Comparison of ENCODE assay signal across 7 mouse cellular contexts in genomic region chr6:3397182-3397906, GRCm38 (mm10). TPM values are rescaled to one million over a fixed set of nuclear protein-coding genes. Genes with fewer than 3 reads are reported as not detected.
DNase-seq lines count a peak whose midpoint lies in the region; ATAC-seq and TF ChIP-seq lines count a peak whose summit lies in the region.
"Not testable (repeated sequence)": the region's sequence is repeated elsewhere in the genome, so short reads cannot be mapped to it uniquely, and the experiment has no call there.

No protein-coding gene starts in this region.

- peak; percentile 51 for ATAC-seq in Patski
- peak; percentile 63 for ATAC-seq in granulocyte monocyte progenitor cell, adult 5-6 weeks (replicated peaks; ENCODE audit: poor library complexity, severe bottlenecking)
- peak; percentile 34 to 54; a peak in 3 of 4 replicates for ATAC-seq in hematopoietic stem cell, adult 5-6 weeks (replicated peaks in 1 of 2; ENCODE audit: insufficient read depth in 1 of 2, low FRiP score in 2 of 2, low TSS enrichment in 1 of 2, low read depth in 1 of 2, poor library complexity in 2 of 2, severe bottlenecking in 2 of 2)
- ATAC-seq in lung, postnatal 0 days: not testable (repeated sequence)

- not testable (repeated sequence) for TF ChIP-seq EP300 in lung, postnatal 0 days (IDR thresholded peaks at IDR 0.05)

- not testable (repeated sequence) for DNase-seq in Patski (ENCODE audit: low read depth, low spot score); lung, postnatal 0 days (ENCODE audit: low spot score)
- peak; percentile 56 for DNase-seq in kidney, adult 2 months
- peak; percentile 65 for DNase-seq in liver, adult 2 months (ENCODE audit: extremely low read depth, low read depth, low spot score)
- DNase-seq in natural killer cell, adult 2 months (ENCODE audit: low spot score in 2 of 2): peak; percentile 36 to 46

- WGBS in kidney, adult 2 months: 26% methylated on average over 5 of the region's 7 CpGs
- WGBS in liver, adult 2 months: 61% methylated on average over 6 of the region's 7 CpGs
- WGBS in lung, postnatal 0 days: 62% methylated on average over 3 of the region's 7 CpGs

- not testable (repeated sequence) for H3K4me1 ChIP-seq in kidney, adult 2 months (ENCODE audit: control insufficient read depth, insufficient read depth, low read length); liver, adult 2 months (ENCODE audit: control insufficient read depth, insufficient read depth, low read length); lung, postnatal 0 days (ENCODE audit: insufficient read depth, low read depth, low read length)

- CTCF ChIA-PET in Patski (lab: Charles Lee): interaction anchor here (0.9 to 2.1 kb wide), 3 partner anchors 24 to 213 kb away, joined by 4 to 6 read pairs (median 5); no protein-coding TSS in a partner anchor

- H3K9me3 ChIP-seq in lung, postnatal 0 days (ENCODE audit: low read length): not testable (repeated sequence)

- POLR2A ChIA-PET in Patski (lab: Charles Lee): not testable (repeated sequence)

- H3K4me2 ChIP-seq in lung, postnatal 0 days (replicated peaks; ENCODE audit: low read depth, low read length): peak overlapping the region; percentile 38

- not testable (repeated sequence) for H3K27me3 ChIP-seq in Patski; kidney, adult 2 months (replicated peaks; ENCODE audit: control insufficient read depth, insufficient read depth, low read length); liver, adult 2 months (ENCODE audit: control insufficient read depth, insufficient read depth, low read length); lung, postnatal 0 days (replicated peaks; ENCODE audit: insufficient read depth, low read length)

- peak overlapping the region; percentile 58 for H3K4me3 ChIP-seq in kidney, adult 2 months (ENCODE audit: insufficient read depth, low read depth, low read length)
- peak overlapping the region; percentile 35; the same call in 1 of the 2 replicates for H3K4me3 ChIP-seq in liver, adult 2 months (ENCODE audit: insufficient read depth, low read depth, low read length)
- peak overlapping the region; percentile 34; the same call in 1 of the 2 replicates for H3K4me3 ChIP-seq in lung, postnatal 0 days (ENCODE audit: low read depth, low read length)

- TF ChIP-seq CTCF in Patski (IDR thresholded peaks at IDR 0.05); kidney, adult 2 months (conservative IDR thresholded peaks at IDR 0.05; ENCODE audit: insufficient read depth, insufficient read length, low read depth, low read length); liver, adult 2 months (IDR thresholded peaks at IDR 0.05; ENCODE audit: low read depth, low read length); lung, postnatal 0 days (IDR thresholded peaks at IDR 0.05): not testable (repeated sequence)

- not testable (repeated sequence) for TF ChIP-seq POLR2A in kidney, adult 2 months (IDR thresholded peaks at IDR 0.05; ENCODE audit: low read depth, low read length); liver, adult 2 months (IDR thresholded peaks at IDR 0.05; ENCODE audit: extremely low read depth, insufficient read depth, low read length)

- peak overlapping the region; percentile 95 for H3K27ac ChIP-seq in kidney, adult 2 months (ENCODE audit: insufficient read depth, low read depth, low read length)
- not testable (repeated sequence) for H3K27ac ChIP-seq in liver, adult 2 months (replicated peaks; ENCODE audit: insufficient read depth, low read depth, low read length); lung, postnatal 0 days (ENCODE audit: low read length)

- in situ Hi-C loops in Patski (cut with MboI; ENCODE audit: low pct_unique_long_range_greater_than_20kb): not testable (repeated sequence)

- H3K36me3 ChIP-seq in kidney, adult 2 months (ENCODE audit: control insufficient read depth, insufficient read depth, low read length); liver, adult 2 months (ENCODE audit: control insufficient read depth, insufficient read depth, low read length); lung, postnatal 0 days (ENCODE audit: insufficient read depth, low read length): not testable (repeated sequence)

- H3K79me2 ChIP-seq in liver, adult 2 months (ENCODE audit: control insufficient read depth, insufficient read depth, low read length): not testable (repeated sequence)

- not testable (repeated sequence) for H3K9ac ChIP-seq in liver, adult 2 months (ENCODE audit: low read depth, low read length); lung, postnatal 0 days (replicated peaks; ENCODE audit: low read depth)

RNA-seq across cellular contexts. Expression of gene Samd9l, which starts 2.0 kb away (rescaled TPM):
- 18.7 TPM for polyA plus RNA-seq in Patski (2021)
- total RNA-seq in granulocyte monocyte progenitor cell, adult 5-6 weeks (2014; fragmentation: Nextera tagmentation): 1.6 and 3.2 TPM in 2 replicates
- 12.3 and 12.8 TPM in 2 replicates for total RNA-seq in granulocyte monocyte progenitor cell, adult 5-6 weeks (2017)
- 74.7 and 101 TPM in 2 replicates for total RNA-seq in hematopoietic stem cell, adult 5-6 weeks (2017)
- 8.5 and 12.6 TPM in 2 replicates for polyA plus RNA-seq in kidney, adult 2 months (2012; rRNA removed)
- 14.6 and 24.8 TPM in 2 replicates for total RNA-seq in liver, adult 2 months (2014; rRNA removed)
- 0.78 and 0.83 TPM in 2 replicates for polyA plus RNA-seq in liver, adult 2 months (2012; rRNA removed)
- 7.5 and 8.0 TPM in 2 replicates for polyA plus RNA-seq in lung, postnatal 0 days (2015; fragmentation: Nextera tagmentation; extraction: Ambion mirVana)
